Mouse (Mus musculus) embryo, embryonic 9.5 days (tissue): Measurements from ENCODE around the gene Slc6a5.

ENCODE experiments used
- DNase-seq: peaks from one replicate; pipeline ENCODE4 v3.0.0-alpha.2; 2017; ENCODE audit errors: extremely low spot score

Slc6a5 gene

GRCm38 (mm10) chr7:49981511-49982227, 71.7 kb downstream of the Slc6a5 start:
- no peak for DNase-seq

- no peak for DNase-seq
Observed at GRCm38 (mm10) chr7:49984698-49985097, 74.8 kb downstream of the Slc6a5 start.

- no peak for DNase-seq
Observed at GRCm38 (mm10) chr7:49985947-49986346, 76.0 kb downstream of the Slc6a5 start.

- no peak for DNase-seq
Observed at GRCm38 (mm10) chr7:49999321-49999720, 89.4 kb downstream of the Slc6a5 start.

- no peak for DNase-seq
Observed at GRCm38 (mm10) chr7:50005268-50005667, 95.3 kb downstream of the Slc6a5 start.
